Mouse (Mus musculus): ENCODE data around the gene Pfn3. TPM values are rescaled to one million over a fixed set of nuclear protein-coding genes. Genes with fewer than 3 reads are reported as not detected.

Pfn3 gene
- polyA plus RNA-seq, 1 experiment from 2014 or later, result not detected

GRCm38 (mm10) chr13:55431889-55432685, 17.1 kb upstream of the Pfn3 start:
- 65% methylated on average over 10 of the region's 10 CpGs for WGBS
- ATAC-seq, result no peak
- H3K9me3 ChIP-seq (ENCODE audit: control insufficient read depth, low read length), result no peaks in the 10 kb centered on the region
- no peaks in the 10 kb centered on the region for H3K27me3 ChIP-seq (replicated peaks; ENCODE audit: control insufficient read depth, insufficient read depth, low read length)
- no peak overlapping the region for H3K4me2 ChIP-seq (ENCODE audit: low read depth, low read length)
- no peak overlapping the region for H3K4me3 ChIP-seq (ENCODE audit: low read length)
- H3K27ac ChIP-seq (ENCODE audit: low read length), result no peak overlapping the region
- H3K36me3 ChIP-seq (ENCODE audit: control insufficient read depth, insufficient read depth, low read length), result no peaks in the 10 kb centered on the region
- H3K9ac ChIP-seq (ENCODE audit: low read depth, low read length), result no peak overlapping the region
- no peaks in the 10 kb centered on the region for H3K4me1 ChIP-seq (ENCODE audit: control insufficient read depth, insufficient read depth, low read length)

GRCm38 (mm10) chr13:55430566-55430965, 15.5 kb upstream of the Pfn3 start:
- ATAC-seq, result no peak
- Histone ChIP-seq H3K27me3 (replicated peaks; ENCODE audit: control insufficient read depth, insufficient read depth, low read length) (no peaks in the 10 kb centered on the region), H3K36me3 (ENCODE audit: control insufficient read depth, insufficient read depth, low read length) (no peaks in the 10 kb centered on the region), H3K4me1 (ENCODE audit: control insufficient read depth, insufficient read depth, low read length) (no peaks in the 10 kb centered on the region), H3K9me3 (ENCODE audit: control insufficient read depth, low read length) (no peaks in the 10 kb centered on the region), H3K4me3 (ENCODE audit: low read length) (no peak overlapping the region), H3K4me2 (ENCODE audit: low read depth, low read length) (no peak overlapping the region), H3K27ac (ENCODE audit: low read length) (no peak overlapping the region), H3K9ac (ENCODE audit: low read depth, low read length) (no peak overlapping the region)
- 69% methylated on average over 2 of the region's 2 CpGs for WGBS

- Histone ChIP-seq H3K4me1 (ENCODE audit: control insufficient read depth, insufficient read depth, low read length) (no peaks in the 10 kb centered on the region), H3K9me3 (ENCODE audit: control insufficient read depth, low read length) (no peaks in the 10 kb centered on the region), H3K4me3 (ENCODE audit: low read length) (no peak overlapping the region), H3K9ac (ENCODE audit: low read depth, low read length) (no peak overlapping the region), H3K4me2 (ENCODE audit: low read depth, low read length) (no peak overlapping the region), H3K27ac (ENCODE audit: low read length) (no peak overlapping the region), H3K36me3 (ENCODE audit: control insufficient read depth, insufficient read depth, low read length) (no peaks in the 10 kb centered on the region), H3K27me3 (replicated peaks; ENCODE audit: control insufficient read depth, insufficient read depth, low read length) (no peaks in the 10 kb centered on the region)
- 55% methylated on average over 12 of the region's 12 CpGs for WGBS
- ATAC-seq, result peak; percentile 63
Measured at GRCm38 (mm10) chr13:55429226-55429888, 14.3 kb upstream of the Pfn3 start.

- Histone ChIP-seq H3K9ac (ENCODE audit: low read depth, low read length) (no peak within 1 kb of the TSS), H3K4me1 (ENCODE audit: control insufficient read depth, insufficient read depth, low read length) (no peaks in the 10 kb centered on the region), H3K36me3 (ENCODE audit: control insufficient read depth, insufficient read depth, low read length) (no peaks in the 10 kb centered on the region), H3K4me2 (ENCODE audit: low read depth, low read length) (no peak within 1 kb of the TSS), H3K27ac (ENCODE audit: low read length) (no peak within 1 kb of the TSS), H3K4me3 (ENCODE audit: low read length) (no peak within 1 kb of the TSS), H3K9me3 (ENCODE audit: control insufficient read depth, low read length) (no peaks in the 10 kb centered on the region), H3K27me3 (replicated peaks; ENCODE audit: control insufficient read depth, insufficient read depth, low read length) (peaks cover 6% of the 10 kb centered on the region)
- ATAC-seq, result no peak
- 86% methylated on average over 10 of the region's 10 CpGs for WGBS
Measured at GRCm38 (mm10) chr13:55426613-55427012, 11.6 kb upstream of the Pfn3 start, which contains the start of gene F12. TSS of gene F12 (minus strand) at chr13:55426793.

- ATAC-seq, result peak; percentile 61
- H3K36me3 ChIP-seq (ENCODE audit: control insufficient read depth, insufficient read depth, low read length), result no peaks in the 10 kb centered on the region
- H3K9me3 ChIP-seq (ENCODE audit: control insufficient read depth, low read length), result peaks cover 3% of the 10 kb centered on the region; the same call in 1 of the 2 replicates
- peak overlapping the region; percentile 46 for H3K4me2 ChIP-seq (ENCODE audit: low read depth, low read length)
- no peak overlapping the region for H3K27ac ChIP-seq (ENCODE audit: low read length)
- H3K27me3 ChIP-seq (replicated peaks; ENCODE audit: control insufficient read depth, insufficient read depth, low read length), result peaks cover 34% of the 10 kb centered on the region
- no peaks in the 10 kb centered on the region for H3K4me1 ChIP-seq (ENCODE audit: control insufficient read depth, insufficient read depth, low read length)
- WGBS, result 11% methylated on average over 35 of the region's 35 CpGs
- H3K4me3 ChIP-seq (ENCODE audit: low read length), result peak overlapping the region; percentile 31
- H3K9ac ChIP-seq (ENCODE audit: low read depth, low read length), result peak overlapping the region; percentile 38; the same call in 1 of the 2 replicates
Measured at GRCm38 (mm10) chr13:55420933-55421800, 6.1 kb upstream of the Pfn3 start.

- H3K36me3 ChIP-seq (ENCODE audit: control insufficient read depth, insufficient read depth, low read length), result no peaks in the 10 kb centered on the region
- H3K4me1 ChIP-seq (ENCODE audit: control insufficient read depth, insufficient read depth, low read length), result no peaks in the 10 kb centered on the region; the same call in 1 of the 2 replicates
- peaks cover 34% of the 10 kb centered on the region for H3K27me3 ChIP-seq (replicated peaks; ENCODE audit: control insufficient read depth, insufficient read depth, low read length)
- H3K27ac ChIP-seq (ENCODE audit: low read length), result no peak overlapping the region
- ATAC-seq, result 0 out of 2 replicates have a peak, but pooled peaks have one; percentile 23
- 28% methylated on average over 51 of the region's 51 CpGs for WGBS
- H3K4me3 ChIP-seq (ENCODE audit: low read length), result 0 out of 2 replicates have a peak overlapping the region, but pooled peaks have one; percentile 31
- no peak overlapping the region for H3K9ac ChIP-seq (ENCODE audit: low read depth, low read length)
- H3K4me2 ChIP-seq (ENCODE audit: low read depth, low read length), result 0 out of 2 replicates have a peak overlapping the region, but pooled peaks have one; percentile 46
- peaks cover 3% of the 10 kb centered on the region; the same call in 1 of the 2 replicates for H3K9me3 ChIP-seq (ENCODE audit: control insufficient read depth, low read length)
Measured at GRCm38 (mm10) chr13:55420018-55420932, 5.2 kb upstream of the Pfn3 start.

- peaks cover 34% of the 10 kb centered on the region for H3K27me3 ChIP-seq (replicated peaks; ENCODE audit: control insufficient read depth, insufficient read depth, low read length)
- ATAC-seq, result no peak
- H3K4me3 ChIP-seq (ENCODE audit: low read length), result no peak overlapping the region
- peaks cover 3% of the 10 kb centered on the region; the same call in 1 of the 2 replicates for H3K9me3 ChIP-seq (ENCODE audit: control insufficient read depth, low read length)
- no peaks in the 10 kb centered on the region for H3K36me3 ChIP-seq (ENCODE audit: control insufficient read depth, insufficient read depth, low read length)
- WGBS, result 80% methylated on average over 5 of the region's 5 CpGs
- peaks cover 3% of the 10 kb centered on the region; the same call in 1 of the 2 replicates for H3K4me1 ChIP-seq (ENCODE audit: control insufficient read depth, insufficient read depth, low read length)
- H3K4me2 ChIP-seq (ENCODE audit: low read depth, low read length), result no peak overlapping the region
- H3K27ac ChIP-seq (ENCODE audit: low read length), result no peak overlapping the region
- H3K9ac ChIP-seq (ENCODE audit: low read depth, low read length), result no peak overlapping the region
Measured at GRCm38 (mm10) chr13:55419142-55419541, 4.1 kb upstream of the Pfn3 start.

- peaks cover 34% of the 10 kb centered on the region for H3K27me3 ChIP-seq (replicated peaks; ENCODE audit: control insufficient read depth, insufficient read depth, low read length)
- H3K9ac ChIP-seq (ENCODE audit: low read depth, low read length), result no peak overlapping the region
- WGBS, result 8% methylated on average over 12 of the region's 12 CpGs
- no peak overlapping the region for H3K4me2 ChIP-seq (ENCODE audit: low read depth, low read length)
- peaks cover 3% of the 10 kb centered on the region; the same call in 1 of the 2 replicates for H3K4me1 ChIP-seq (ENCODE audit: control insufficient read depth, insufficient read depth, low read length)
- peak; percentile 65 for ATAC-seq
- H3K36me3 ChIP-seq (ENCODE audit: control insufficient read depth, insufficient read depth, low read length), result no peaks in the 10 kb centered on the region
- no peak overlapping the region for H3K4me3 ChIP-seq (ENCODE audit: low read length)
- H3K9me3 ChIP-seq (ENCODE audit: control insufficient read depth, low read length), result peaks cover 3% of the 10 kb centered on the region; the same call in 1 of the 2 replicates
- no peak overlapping the region for H3K27ac ChIP-seq (ENCODE audit: low read length)
Measured at GRCm38 (mm10) chr13:55418004-55418403, 3.0 kb upstream of the Pfn3 start.
